Mouse (Mus musculus) adrenal gland, postnatal 36 days (tissue): ENCODE data around the gene Iqcb1. TPM values are rescaled to one million over a fixed set of nuclear protein-coding genes. Genes with fewer than 3 reads are reported as not detected.
A peak's percentile ranks its signal among the peaks of the same experiment; 100 is the strongest.
"Not testable (repeated sequence)": the region's sequence is repeated elsewhere in the genome, so short reads cannot be mapped to it uniquely, and the experiment has no call there.

Experiments
- DNase-seq, 2 experiments: peaks; one replicate each; pipeline ENCODE4 v3.0.0; 2021; ENCODE audit warnings: mixed read lengths in 1 of 2
- long read RNA-seq, 2 experiments: library from polyadenylated mRNA; stranded (forward); transcript quantifications; one replicate each; pipeline ENCODE4 v2.0.0; 2021; ENCODE audit warnings: borderline sequencing depth in 2 of 2
- total RNA-seq, 2 experiments: library from RNA; stranded (reverse); gene quantifications; 2 replicates each; pipeline ENCODE4 v1.2.3; 2021

The Iqcb1 gene
- 10 to 100 TPM; 16.9 to 19.1 TPM for total RNA-seq
- long read RNA-seq, experiment 1, partial matches to known transcripts, result 6 of 15 reads
- long read RNA-seq, experiment 1, other reads (novel, unspliced or antisense), result 6 of 15 reads
- long read RNA-seq, experiment 2, partial matches to known transcripts, result 0 of 2 reads
- long read RNA-seq, experiment 2, other reads (novel, unspliced or antisense), result 1 of 2 reads

DNA sequence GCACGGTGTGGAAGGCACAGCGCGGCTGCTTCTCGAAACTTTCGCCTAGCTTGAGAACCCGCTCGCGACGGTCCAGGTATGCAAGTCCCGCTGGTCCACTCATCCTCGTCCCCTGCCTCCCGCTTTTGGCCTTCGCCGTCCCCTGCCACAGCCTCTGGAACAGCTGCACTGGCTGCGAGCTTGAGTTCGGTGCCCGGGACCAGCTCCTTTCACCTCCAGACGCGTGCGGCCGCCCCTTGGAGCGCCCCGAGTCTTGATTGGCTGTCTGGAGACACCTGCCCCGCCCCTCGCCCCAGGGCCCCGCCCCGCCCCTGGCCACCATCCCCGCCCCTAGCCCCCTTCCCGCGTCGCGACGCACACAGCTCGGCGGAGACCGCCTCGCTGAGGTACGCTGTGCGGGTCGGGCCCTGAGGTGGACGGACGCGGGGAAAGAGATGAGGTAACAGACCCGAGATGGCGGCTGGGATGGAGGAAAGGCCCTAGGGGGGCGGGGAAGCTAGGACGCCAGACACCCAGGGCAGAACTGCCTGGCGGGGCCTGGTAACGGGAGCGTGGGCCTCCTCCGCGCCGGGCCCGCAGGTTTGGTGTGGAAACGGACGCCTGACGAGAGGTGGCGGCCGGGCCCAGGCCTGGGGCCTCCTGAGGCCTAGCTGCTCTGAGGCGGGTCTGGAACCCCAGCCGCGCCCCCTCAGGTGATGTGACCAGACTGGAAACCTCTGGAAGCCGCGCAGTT, at the start of gene Iqcb1:
Iqcb1 (plus strand) TSS at position 332 of the 733 bp plus-strand sequence.
- DNase-seq, result peak; percentile 91 to 93

DNA sequence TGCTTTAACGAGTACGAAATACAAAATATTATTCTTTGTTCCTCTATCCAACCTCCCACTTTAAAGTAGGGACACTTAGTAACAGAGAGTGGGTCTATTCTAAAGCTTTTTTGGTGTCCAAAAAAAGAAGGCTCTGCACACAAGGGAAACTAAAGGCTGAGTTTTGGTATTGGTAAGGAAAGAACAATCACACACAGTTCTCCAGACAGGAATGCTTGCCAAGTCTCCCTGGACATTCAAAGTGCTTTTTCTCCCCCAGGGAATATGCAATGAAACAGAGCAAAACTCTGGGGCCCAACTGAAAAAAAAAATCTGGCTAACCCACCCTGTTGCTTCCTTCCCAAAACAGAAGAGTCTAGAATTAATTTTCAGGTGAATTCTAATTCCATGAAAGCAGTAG, 44.0 kb upstream of the Iqcb1 start:
- DNase-seq, result no peak

DNA sequence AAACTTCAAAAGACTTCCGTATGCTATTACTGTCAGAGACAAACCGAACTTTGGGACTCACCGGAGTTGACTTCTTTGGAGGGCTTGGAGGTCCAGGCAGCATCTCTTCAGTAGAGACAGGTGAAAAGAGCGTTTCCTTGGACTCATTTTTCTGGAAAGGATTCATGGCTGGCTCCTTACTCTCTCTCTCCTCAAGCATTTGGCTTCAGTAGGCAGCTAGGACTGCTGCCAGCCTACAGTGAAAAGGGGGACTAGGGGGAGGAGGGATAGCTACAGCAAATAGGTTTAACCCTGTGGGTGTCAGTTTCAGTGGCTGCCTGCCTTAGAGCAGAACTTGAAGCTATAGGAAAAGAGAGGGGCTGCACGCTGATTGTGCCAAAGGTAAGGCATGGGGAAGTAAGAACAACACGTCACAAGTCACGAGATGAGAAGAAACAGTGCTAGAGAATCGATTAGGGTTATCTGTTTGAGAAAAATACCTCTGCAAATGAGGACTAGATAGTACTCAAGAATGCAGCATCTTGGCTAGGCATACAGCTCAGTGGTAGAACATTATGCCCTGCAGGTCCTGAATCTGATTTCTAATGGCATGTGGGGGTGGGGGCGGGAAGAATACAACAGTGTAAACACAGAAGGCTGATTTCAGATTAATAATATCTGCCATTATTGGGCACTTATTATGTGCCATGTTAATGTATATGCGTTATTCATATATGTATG, 43.4 kb upstream of the Iqcb1 start, which contains the start of gene Slc15a2:
Slc15a2 (minus strand) TSS at position 369 of the 720 bp plus-strand sequence.
- no peak for DNase-seq

DNA sequence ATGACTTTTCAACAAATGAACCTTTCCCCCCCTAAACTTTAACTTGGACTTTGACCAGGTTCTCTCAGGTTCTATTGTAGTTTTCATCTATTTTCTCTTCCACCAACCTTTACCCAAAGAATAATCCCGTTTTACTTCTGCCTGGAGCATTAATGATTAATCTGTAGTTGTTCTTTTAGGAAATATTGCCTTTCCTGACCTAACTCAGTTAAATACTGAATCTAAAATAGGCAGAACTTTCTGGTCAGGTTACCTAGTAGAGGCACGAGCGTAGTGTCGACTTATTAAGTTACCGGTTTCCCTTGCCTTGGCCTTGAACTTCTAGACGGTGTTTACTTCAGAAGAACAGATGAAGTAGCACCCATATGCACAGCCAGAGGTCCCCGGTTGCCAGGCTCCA, 41.7 kb upstream of the Iqcb1 start:
- DNase-seq, result no peak

DNA sequence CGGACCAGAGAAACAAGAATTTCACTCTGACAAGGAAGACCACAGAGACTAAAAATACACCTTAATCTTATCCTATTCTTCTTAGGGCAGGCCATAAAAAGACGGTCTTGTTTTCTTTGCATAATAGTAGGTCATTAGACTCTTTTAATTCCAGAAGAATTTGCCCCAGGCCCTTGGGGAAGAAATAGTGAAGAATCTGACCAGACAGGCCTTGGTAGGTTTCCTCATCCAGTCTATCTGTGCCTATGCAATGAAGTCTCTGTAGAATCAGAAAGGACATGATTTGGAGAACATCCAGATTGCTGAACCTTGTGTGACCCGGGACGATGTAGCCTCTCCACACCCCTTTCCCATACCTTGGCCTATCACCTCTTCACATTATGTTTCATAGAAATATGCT, 38.0 kb upstream of the Iqcb1 start:
- DNase-seq, result no peak

DNA sequence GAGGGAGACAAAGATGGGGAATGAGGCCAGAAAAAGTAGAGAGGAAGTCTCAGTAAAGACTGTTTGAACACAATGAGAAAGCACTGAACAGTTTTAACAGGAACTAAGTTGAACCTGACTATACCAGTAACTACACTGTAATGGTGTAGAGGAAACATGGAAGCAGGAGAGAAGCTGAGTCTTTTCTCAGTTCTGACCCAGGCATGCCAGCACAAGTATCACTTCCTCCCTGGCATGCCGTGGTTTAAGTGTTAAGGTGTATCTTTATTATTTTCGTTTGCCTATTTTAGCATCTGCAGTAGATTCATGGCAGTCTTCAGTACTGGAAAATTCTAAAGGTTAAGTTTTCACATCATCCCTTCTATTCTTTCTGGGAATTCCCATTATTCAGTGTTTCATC, 33.2 kb upstream of the Iqcb1 start:
- DNase-seq, result no peak

DNA sequence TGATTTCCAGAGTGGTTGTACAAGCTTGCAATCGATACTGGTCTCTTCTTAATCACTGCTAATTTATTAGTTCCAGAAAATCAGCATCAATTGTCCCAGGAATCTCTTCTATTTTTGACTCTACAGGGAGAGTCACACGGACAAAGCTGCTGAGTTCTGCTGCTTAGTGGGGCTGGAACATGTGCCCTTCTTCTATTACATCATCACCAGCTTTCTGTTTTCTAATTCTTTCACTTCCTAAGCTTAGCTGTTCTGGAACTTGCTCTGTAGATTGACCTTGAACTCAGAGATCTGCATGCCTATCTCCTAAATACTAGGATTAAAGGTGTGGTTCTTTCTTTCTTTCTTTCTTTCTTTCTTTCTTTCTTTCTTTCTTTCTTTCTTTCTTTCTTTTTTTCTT, 29.9 kb upstream of the Iqcb1 start:
- no peak for DNase-seq

DNA sequence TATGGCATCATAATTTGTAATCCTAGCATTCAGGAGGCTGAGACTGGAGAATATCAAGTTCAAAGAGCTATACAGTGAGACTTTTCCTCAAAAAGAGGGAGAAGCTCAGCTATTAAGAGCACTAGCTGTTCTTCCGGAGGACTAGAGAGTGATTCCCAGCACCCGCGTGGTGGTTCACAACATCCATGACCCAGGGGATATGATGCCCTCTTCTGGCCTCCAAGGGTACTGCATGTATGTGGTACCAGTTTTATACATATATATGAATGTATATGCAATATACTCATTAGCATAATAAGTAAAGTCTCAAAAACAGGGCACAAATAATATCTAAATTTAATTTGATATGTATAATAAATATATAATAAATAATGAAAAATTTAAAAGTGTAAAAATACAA, 25.8 kb upstream of the Iqcb1 start:
- DNase-seq, result no peak

DNA sequence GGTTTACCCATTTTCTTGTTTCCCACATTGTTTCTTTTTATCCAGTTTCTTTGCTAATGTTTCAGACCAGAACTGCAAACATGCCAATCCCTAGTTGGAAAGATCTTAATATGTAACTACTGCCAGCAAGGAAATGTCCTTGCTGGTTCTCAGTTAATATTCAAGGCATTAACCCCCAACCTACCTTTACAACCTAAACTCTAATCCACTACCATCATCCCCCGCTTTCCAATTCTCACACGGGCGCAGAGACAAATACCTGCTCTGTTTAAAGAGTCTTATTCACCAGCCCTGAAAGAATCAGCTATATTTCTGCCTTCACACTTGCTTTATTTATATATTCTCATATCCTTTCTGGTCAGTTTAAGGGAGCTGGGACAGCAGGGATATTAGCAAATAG, 19.6 kb upstream of the Iqcb1 start:
- no peak for DNase-seq

DNA sequence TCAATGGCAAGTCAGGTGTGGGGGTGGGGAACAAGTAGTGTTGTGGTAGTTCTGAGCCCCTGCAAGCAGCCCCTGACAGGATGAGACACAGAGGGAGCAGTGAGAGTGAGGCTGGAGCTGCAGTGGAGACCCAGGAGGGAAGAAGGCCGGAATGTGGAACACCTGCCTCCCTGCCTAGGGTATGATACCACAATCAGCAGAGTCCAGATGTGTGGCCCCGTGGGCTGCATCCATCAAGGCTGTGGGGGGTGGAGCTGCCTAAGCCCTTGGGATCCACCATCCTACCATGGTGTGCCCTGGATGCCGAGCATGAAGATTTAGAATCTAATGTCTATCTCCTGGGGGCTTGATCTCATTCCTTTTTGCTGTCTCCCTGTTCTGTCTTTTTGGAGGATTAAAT, 14.5 kb upstream of the Iqcb1 start:
- no peak for DNase-seq

DNA sequence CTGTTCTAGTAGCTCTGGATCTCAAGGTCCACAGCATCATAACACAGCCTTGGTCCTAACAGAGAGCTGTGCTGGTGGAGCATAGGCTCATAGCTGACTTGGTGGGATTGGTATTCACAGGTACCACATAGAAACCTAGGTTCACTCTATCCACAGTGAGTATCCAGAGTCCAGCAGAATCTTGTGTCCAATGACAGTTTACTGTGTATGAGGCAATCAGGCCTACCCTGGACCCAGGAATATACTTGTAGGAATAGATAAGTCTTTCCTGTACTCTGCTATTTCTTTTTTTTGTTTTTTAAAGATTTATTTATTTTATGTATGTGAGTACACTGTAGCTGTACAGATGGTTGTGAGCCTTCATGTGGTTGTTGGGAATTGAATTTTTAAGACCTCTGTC, 11.3 kb upstream of the Iqcb1 start:
- DNase-seq, result no peak

DNA sequence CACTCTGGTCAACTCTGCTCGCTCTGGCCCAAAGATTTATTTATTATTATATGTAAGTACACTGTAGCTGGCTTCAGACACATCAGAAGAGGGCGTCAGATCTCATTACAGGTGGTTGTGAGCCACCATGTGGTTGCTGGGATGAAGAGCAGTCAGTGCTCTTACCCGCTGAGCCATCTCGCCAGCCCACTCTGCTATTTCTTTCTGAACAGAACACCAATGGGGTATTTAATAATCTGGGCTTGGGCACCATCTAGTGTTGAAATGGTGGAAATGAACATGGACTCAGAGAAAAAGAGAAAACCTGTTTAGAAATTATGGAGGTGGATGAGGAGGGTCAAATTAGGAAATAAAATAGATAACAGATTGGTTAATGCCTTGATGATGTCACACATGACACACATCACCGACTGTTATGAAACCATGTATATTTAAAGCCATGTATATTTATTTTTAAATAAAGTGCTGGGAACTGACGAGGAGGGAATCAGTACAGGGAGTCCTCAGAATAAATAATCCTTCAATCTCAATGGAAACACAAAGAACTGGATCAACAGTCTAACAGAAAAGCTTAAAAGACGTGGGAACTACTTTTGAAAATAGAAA, 10.8 kb upstream of the Iqcb1 start:
- peak; percentile 63 for DNase-seq

DNA sequence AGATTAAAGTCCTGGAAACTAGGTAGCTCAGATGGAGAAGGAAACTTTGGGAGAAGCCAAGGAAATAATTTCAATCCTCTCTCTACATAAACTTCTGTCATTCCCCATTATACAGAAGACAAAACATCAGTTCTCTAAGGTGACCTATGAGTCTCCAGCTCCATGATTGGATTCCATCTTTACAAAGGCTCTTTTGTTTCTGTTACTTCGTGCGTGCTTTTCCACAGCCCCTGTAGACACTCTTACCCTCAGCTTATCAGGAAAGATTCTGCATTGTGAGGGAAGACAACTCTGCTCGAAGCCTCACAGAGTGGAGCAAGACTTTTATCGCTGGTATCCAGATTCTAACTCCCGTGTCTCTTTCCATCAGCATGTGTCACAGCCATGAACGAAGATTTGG, 8.2 kb upstream of the Iqcb1 start:
- no peak for DNase-seq

DNA sequence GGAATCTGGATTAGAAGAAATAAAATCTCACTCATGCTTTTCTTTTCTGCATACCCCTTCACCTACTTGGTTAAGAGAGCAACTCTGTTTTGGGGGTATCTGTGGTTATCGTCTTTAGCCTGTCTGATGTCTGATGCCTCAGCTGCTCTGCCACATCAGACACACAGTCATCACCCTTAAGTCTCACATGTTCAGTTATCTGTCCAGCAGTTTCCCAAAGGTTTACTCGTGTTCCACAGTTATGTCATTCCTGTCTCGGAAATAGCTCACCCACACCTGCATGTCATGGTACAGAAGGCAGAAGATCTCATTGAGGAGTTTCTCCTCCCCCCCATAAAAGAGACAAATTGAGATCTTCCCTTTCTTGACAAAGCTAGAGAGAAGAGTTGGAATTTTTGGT, 7.4 kb upstream of the Iqcb1 start:
- DNase-seq, result no peak

DNA sequence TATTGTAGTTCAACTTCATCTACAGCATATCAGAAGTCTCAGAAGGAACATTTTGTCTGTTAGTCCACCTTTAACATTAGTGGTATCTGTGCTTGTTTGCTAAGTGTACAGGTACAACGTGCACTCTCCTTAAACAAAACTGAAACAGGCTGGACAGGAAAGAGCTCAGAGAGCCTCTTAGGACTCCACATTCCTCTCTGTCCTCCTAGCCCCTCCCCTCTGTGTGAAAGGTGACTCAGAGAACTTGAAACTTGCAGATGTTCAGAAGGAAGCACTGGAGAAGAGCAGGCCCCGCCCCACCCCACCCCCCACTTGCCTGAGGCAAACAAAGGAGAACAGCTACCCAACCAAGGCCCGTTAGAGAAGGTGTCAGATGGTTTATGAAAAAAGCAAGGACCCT, 6.7 kb upstream of the Iqcb1 start:
- peak in 1 of 2 experiments; percentile 11 for DNase-seq

DNA sequence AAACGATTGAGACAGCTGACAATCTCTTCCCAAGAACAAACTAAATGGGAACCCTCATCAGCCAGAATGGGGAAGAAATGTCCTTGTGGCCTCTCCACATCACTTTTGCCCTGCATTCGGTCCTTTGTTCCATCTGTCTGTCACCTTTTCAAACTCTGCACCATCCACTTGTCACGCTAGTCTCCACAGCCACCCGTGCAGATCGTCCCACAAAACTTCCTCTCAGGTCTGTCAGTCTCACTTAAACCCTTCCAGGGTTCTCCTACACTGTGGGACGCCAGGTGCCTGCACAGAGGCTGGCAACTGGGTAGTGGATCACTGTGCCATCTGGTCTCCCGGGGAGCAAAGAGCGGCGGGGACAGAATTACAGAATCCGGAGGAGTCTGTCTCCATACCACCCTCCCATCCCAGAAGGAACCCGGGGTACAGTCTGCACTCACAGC, 553 bp upstream of the Iqcb1 start:
- no peak for DNase-seq

DNA sequence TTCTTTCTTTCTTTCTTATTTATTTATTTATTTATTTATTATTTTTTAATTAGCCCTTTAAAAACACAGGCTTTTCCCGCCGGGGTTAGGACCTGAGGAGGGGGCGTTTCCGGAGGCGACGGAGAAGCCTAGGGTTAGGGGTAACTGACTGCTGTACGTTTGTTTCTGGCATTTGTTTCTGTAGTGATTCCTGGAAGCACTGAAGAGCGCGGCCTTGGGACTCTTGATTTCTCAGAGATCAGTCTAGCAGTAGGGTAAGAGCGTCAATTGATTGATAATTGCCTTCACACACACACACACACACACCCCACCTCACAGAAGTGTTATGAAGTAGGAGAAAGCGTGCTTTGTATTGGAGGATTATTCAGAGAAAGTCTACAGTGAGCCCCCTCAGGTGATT, 635 bp downstream of the Iqcb1 start:
- DNase-seq, result peak in 1 of 2 experiments; percentile 4

DNA sequence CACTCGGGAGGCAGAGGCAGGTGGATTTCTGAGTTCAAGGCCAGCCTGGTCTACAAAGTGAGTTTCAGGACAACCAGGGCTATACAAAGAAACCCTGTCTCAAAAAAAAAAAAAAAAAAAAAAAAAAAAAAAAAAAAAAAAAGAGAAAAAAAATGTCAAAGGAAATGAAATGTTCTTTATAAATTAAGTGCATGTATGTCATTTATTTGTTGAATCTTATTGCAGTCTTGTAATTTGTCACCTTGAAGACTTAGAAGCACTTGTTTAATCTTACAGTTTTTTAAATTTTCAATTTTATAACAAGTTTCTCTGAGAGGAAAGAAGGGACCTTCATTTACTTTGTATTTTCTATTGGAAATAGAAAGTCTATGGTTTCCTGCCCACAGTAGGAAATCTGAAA, 18.7 kb downstream of the Iqcb1 start:
- DNase-seq, result not testable (repeated sequence)

DNA sequence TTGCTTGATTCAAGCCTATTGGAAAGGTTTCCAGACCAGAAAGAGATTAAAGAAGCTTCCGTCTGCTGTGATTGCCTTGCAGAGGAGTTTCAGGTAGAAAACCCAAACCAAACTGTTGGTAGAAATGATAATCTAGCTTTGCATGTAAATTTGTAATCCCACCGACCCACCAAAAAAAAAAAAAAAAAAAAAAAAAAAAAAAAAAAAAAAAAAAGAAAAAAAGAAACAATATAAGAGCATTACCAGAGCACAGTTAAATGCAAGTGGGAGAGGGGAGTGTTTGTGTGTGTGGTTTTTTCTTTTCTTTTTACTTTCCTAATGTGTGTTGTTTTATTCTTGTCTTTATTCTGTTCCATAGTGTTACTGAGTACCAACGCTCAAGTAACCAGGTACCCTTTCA, 23.0 kb downstream of the Iqcb1 start:
- no peak for DNase-seq

DNA sequence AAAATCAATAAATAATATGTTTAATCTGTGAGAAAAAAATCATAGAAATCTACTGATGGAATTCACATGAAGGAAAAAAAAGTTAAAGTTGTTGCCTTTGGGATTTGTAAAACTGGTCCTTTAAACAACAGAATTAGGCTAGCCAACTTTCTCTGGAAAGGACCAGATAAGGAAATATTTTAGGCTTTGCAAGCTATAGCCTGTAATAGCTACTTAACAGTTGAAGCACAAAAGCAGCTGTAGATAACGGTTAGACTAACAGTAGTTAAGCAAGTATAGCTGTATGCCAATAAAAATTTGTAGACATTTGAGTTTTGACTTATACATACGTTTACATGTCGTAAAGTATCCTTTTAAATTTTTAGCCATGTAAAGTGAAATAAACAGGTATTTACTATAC, 35.4 kb downstream of the Iqcb1 start:
- DNase-seq, result no peak

DNA sequence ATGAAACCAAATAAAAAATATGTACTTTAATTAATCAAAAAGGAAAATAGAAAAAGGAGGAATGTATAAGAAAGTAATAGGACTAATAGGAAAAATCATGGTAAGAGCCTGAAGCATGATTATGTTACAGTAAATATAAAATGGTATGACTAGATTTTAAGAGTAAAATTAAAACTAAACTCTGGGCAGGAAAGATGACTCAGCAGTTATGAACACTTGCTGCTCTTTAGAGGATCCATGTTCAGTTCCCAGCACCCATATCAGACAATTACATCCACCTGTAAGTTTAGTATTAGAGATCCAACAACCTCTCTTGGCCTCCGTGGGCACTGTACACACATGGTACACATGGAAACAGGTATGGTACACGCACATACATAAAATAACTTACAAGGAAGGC, 41.3 kb downstream of the Iqcb1 start:
- no peak for DNase-seq

DNA sequence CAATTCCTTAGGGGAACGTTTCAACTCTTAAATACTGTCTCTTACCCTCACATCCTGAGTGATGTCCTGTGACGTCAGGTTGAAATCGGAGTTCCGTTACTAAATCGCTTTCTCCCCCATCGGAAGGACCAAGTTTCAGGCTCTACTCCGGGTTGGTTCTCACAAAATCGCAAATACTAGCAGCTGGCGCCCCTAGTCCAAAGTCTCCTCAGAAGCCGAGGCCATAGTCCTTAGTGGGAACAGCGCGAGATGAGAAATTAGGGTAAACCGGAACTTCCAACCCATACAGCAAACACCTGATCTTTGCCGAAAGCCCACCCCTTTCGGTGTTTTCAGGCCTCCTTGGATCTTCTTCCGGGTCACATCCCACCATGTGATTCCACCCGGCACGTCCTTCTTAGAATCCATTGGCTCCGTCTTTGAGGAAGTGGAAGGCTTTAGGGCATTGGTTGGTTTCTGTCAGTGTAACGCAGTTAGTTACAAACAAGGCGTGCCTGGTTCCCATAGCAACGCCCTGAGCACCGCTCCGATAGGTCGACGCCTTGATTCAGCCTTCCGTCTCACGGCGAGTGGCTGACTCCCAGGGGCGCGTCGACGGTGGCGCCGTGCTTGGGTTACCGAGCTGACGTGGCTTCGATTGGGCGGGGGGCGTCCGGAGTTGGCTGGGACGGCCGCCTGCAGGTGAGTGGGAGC, 46.5 kb downstream of the Iqcb1 start, which contains the start of the genes Eaf2 and Golgb1:
Eaf2 (minus strand) TSS at position 421 of the 693 bp plus-strand sequence.
Golgb1 (plus strand) TSS at position 558 of the 693 bp plus-strand sequence.
- peak; percentile 95 to 96 for DNase-seq
